Mouse (Mus musculus): Measurements from ENCODE around the gene Car12. TPM values are rescaled to one million over a fixed set of nuclear protein-coding genes. Genes with fewer than 3 reads are reported as not detected.

Car12 gene
- total and polyA plus RNA-seq, 2 experiments from 2014 or later: 7.4 to 12.5 TPM

DNA sequence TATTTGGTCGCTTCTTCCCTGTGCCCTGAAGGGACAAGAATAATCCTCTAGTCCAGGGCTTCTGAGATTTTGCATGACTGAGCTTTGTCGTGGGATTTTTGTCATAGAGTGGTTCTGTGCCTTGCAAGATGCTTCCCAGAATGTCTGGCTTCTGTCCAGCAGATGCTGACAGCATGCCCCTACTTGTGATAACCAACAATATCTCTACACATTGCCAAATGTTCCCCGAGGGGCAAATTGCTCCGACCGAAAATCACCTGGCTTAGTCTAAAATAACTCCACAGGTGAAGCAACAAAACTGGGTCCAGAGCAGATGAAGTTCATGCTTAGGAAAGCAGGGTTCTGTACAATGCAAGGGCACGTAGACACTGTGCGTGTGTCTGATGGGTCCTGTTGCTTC lies 17.8 kb downstream of the Car12 start:
- 72% methylated on average over 7 of the region's 7 CpGs for WGBS
- TF ChIP-seq CTCF (IDR thresholded peaks at IDR 0.05; ENCODE audit: low read depth): no peak
- peaks cover 5% of the 10 kb centered on the region; the same call in 1 of the 2 replicates for H3K4me1 ChIP-seq (ENCODE audit: insufficient read depth, low read length)

GRCm38 (mm10) chr9:66732791-66733691 lies 19.6 kb downstream of the Car12 start:
- Histone ChIP-seq H3K27me3 (ENCODE audit: insufficient read depth, low read length) (no peaks in the 10 kb centered on the region), H3K36me3 (ENCODE audit: insufficient read depth, low read length) (no peaks in the 10 kb centered on the region), H3K9me3 (ENCODE audit: low read length) (no peaks in the 10 kb centered on the region), H3K9ac (replicated peaks; ENCODE audit: low read length) (no peak overlapping the region), H3K27ac (no peak overlapping the region), H3K4me2 (ENCODE audit: low read depth, low read length) (0 out of 2 replicates have a peak overlapping the region, but pooled peaks have one; percentile 5), H3K4me3 (ENCODE audit: low read length) (no peak overlapping the region), H3K4me1 (ENCODE audit: insufficient read depth, low read length) (peaks cover 5% of the 10 kb centered on the region; the same call in 1 of the 2 replicates)
- WGBS: 36% methylated on average over 15 of the region's 15 CpGs
- DNase-seq (ENCODE audit: low spot score): peak; percentile 47
- no peak for TF ChIP-seq CTCF (IDR thresholded peaks at IDR 0.05; ENCODE audit: low read depth)
- 0 out of 2 replicates have a peak, but pooled peaks have one; percentile 18 for ATAC-seq

More for the DNA sequence above, 17.8 kb downstream of the Car12 start:
- Histone ChIP-seq H3K27me3 (ENCODE audit: insufficient read depth, low read length) (no peaks in the 10 kb centered on the region), H3K9ac (replicated peaks; ENCODE audit: low read length) (no peak overlapping the region), H3K4me3 (ENCODE audit: low read length) (no peak overlapping the region), H3K36me3 (ENCODE audit: insufficient read depth, low read length) (no peaks in the 10 kb centered on the region), H3K27ac (no peak overlapping the region), H3K4me2 (ENCODE audit: low read depth, low read length) (no peak overlapping the region), H3K9me3 (ENCODE audit: low read length) (no peaks in the 10 kb centered on the region)
- ATAC-seq (no peak), DNase-seq (ENCODE audit: low spot score) (no peak)

GRCm38 (mm10) chr9:66734568-66734967 lies 21.1 kb downstream of the Car12 start:
- TF ChIP-seq CTCF (IDR thresholded peaks at IDR 0.05; ENCODE audit: low read depth): no peak
- Histone ChIP-seq H3K36me3 (ENCODE audit: insufficient read depth, low read length) (no peaks in the 10 kb centered on the region), H3K9ac (replicated peaks; ENCODE audit: low read length) (no peak overlapping the region), H3K4me1 (ENCODE audit: insufficient read depth, low read length) (peaks cover 5% of the 10 kb centered on the region; the same call in 1 of the 2 replicates), H3K4me3 (ENCODE audit: low read length) (no peak overlapping the region), H3K4me2 (ENCODE audit: low read depth, low read length) (no peak overlapping the region), H3K27me3 (ENCODE audit: insufficient read depth, low read length) (no peaks in the 10 kb centered on the region), H3K27ac (no peak overlapping the region), H3K9me3 (ENCODE audit: low read length) (no peaks in the 10 kb centered on the region)
- DNase-seq (ENCODE audit: low spot score) (no peak), ATAC-seq (no peak)
- WGBS: 91% methylated on average over 6 of the region's 6 CpGs

GRCm38 (mm10) chr9:66735122-66735521 lies 21.6 kb downstream of the Car12 start:
- WGBS: 82% methylated on average over 2 of the region's 2 CpGs
- peaks cover 5% of the 10 kb centered on the region; the same call in 1 of the 2 replicates for H3K4me1 ChIP-seq (ENCODE audit: insufficient read depth, low read length)
- no peak overlapping the region for H3K27ac ChIP-seq
- no peaks in the 10 kb centered on the region for H3K27me3 ChIP-seq (ENCODE audit: insufficient read depth, low read length)
- no peak for TF ChIP-seq CTCF (IDR thresholded peaks at IDR 0.05; ENCODE audit: low read depth)
- DNase-seq (ENCODE audit: low spot score): no peak
- no peak for ATAC-seq
- no peak overlapping the region for H3K4me3 ChIP-seq (ENCODE audit: low read length)
- no peaks in the 10 kb centered on the region for H3K9me3 ChIP-seq (ENCODE audit: low read length)
- no peaks in the 10 kb centered on the region for H3K36me3 ChIP-seq (ENCODE audit: insufficient read depth, low read length)
- H3K4me2 ChIP-seq (ENCODE audit: low read depth, low read length): no peak overlapping the region
- H3K9ac ChIP-seq (replicated peaks; ENCODE audit: low read length): no peak overlapping the region

DNA sequence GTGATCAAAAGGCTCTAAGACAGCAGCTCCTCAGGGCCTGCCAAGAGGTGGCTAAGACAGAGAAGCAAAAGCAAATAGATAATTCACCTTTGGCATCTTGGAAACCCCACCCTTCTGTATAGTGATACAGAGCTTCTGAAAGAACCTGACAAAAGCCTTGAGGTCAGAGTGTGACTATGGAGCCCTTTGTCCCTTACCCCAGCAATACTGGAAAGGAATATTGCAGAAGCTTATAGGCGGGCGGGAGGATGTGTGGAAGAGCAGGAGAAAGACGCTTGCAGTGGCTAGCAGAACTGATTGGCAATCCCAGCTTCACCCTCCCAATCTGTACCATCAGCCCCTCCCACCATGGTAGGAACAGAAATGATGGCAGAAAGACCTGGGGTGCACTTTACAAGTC lies 22.5 kb downstream of the Car12 start:
- ATAC-seq (no peak), DNase-seq (ENCODE audit: low spot score) (no peak)
- Histone ChIP-seq H3K4me3 (ENCODE audit: low read length) (no peak overlapping the region), H3K27ac (no peak overlapping the region), H3K4me2 (ENCODE audit: low read depth, low read length) (no peak overlapping the region), H3K36me3 (ENCODE audit: insufficient read depth, low read length) (no peaks in the 10 kb centered on the region), H3K27me3 (ENCODE audit: insufficient read depth, low read length) (no peaks in the 10 kb centered on the region), H3K4me1 (ENCODE audit: insufficient read depth, low read length) (peaks cover 5% of the 10 kb centered on the region; the same call in 1 of the 2 replicates), H3K9ac (replicated peaks; ENCODE audit: low read length) (no peak overlapping the region), H3K9me3 (ENCODE audit: low read length) (no peaks in the 10 kb centered on the region)
- TF ChIP-seq CTCF (IDR thresholded peaks at IDR 0.05; ENCODE audit: low read depth): no peak
- WGBS: 85% methylated on average over 3 of the region's 3 CpGs

DNA sequence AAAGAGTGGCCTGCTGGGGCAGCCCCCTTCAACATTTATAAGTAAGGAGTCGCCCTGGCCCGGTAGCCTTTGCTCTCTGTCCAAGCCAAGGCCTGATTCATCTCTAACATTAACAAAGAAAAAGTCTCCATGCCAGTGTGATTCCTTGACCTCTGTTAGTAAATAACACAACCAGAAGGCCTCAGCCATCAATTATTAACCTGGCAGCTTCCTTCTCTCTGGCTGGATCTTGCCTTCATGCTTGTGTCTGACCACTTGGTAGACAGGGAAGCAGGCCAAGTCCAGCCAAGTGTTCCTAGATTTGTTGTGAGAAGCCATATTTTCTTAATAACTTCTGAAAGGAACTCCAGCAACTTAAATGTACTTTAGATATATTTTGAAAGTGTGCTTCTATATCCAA lies 23.1 kb downstream of the Car12 start:
- ATAC-seq (no peak), DNase-seq (ENCODE audit: low spot score) (no peak)
- Histone ChIP-seq H3K4me2 (ENCODE audit: low read depth, low read length) (no peak overlapping the region), H3K4me1 (ENCODE audit: insufficient read depth, low read length) (peaks cover 5% of the 10 kb centered on the region; the same call in 1 of the 2 replicates), H3K9ac (replicated peaks; ENCODE audit: low read length) (no peak overlapping the region), H3K4me3 (ENCODE audit: low read length) (no peak overlapping the region), H3K27me3 (ENCODE audit: insufficient read depth, low read length) (no peaks in the 10 kb centered on the region), H3K27ac (no peak overlapping the region), H3K36me3 (ENCODE audit: insufficient read depth, low read length) (no peaks in the 10 kb centered on the region), H3K9me3 (ENCODE audit: low read length) (no peaks in the 10 kb centered on the region)
- WGBS: 65% methylated on average over 2 of the region's 2 CpGs
- TF ChIP-seq CTCF (IDR thresholded peaks at IDR 0.05; ENCODE audit: low read depth): no peak

DNA sequence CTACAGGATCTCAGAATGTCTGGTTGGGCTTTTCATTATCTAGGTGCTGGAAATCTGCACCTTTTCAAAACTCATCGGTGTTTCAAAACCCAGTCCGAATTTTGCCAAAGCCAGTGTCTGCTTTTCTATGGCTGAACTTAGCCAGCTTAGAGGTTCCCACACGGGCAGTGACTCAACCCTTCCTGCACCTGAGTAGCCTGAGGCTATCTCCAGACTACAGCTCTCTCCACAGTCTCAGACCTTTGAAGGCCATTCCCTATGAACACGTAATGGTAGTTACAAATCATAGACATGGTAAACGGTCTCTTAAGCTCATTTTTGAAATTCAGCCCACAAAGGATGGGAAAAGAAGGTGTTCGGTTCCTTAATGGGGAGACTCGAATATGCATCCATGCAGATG lies 26.0 kb downstream of the Car12 start:
- ATAC-seq (no peak), DNase-seq (ENCODE audit: low spot score) (no peak)
- Histone ChIP-seq H3K9ac (replicated peaks; ENCODE audit: low read length) (no peak overlapping the region), H3K4me3 (ENCODE audit: low read length) (no peak overlapping the region), H3K27me3 (ENCODE audit: insufficient read depth, low read length) (no peaks in the 10 kb centered on the region), H3K4me1 (ENCODE audit: insufficient read depth, low read length) (no peaks in the 10 kb centered on the region), H3K9me3 (ENCODE audit: low read length) (no peaks in the 10 kb centered on the region), H3K27ac (no peak overlapping the region), H3K4me2 (ENCODE audit: low read depth, low read length) (no peak overlapping the region), H3K36me3 (ENCODE audit: insufficient read depth, low read length) (no peaks in the 10 kb centered on the region)
- WGBS: 92% methylated on average over 7 of the region's 7 CpGs
- TF ChIP-seq CTCF (IDR thresholded peaks at IDR 0.05; ENCODE audit: low read depth): no peak

All from hindbrain, postnatal 0 days (tissue).